ENCODE assay signal across 32 mouse cellular contexts in the genomic region with DNA sequence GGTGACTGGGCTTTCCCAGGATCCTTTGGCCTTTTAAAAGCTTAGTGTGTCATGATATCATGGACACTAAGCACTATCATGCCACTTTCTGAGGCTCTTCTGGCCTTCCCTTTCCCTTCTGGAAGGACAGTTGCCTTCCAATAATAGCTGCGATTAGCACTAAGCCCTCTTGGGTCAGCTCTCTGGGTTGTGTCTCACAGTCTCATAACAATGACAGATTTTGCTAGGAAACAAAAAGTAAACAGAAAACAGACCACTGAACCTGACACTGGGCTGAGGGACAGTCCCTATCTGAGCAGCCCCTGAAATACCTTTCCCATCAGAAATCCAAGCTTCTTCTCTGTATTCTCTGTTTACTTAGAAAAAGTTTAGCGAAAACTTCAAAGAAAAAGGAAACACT. TPM values are rescaled to one million over a fixed set of nuclear protein-coding genes. Genes with fewer than 3 reads are reported as not detected.
A peak's percentile ranks its signal among the peaks of the same experiment; 100 is the strongest.
DNase-seq lines count a peak whose midpoint lies in the region; ATAC-seq lines count a peak whose summit lies in the region.
"Had no signal": no experiment of that assay in that cellular context is flagged by ENCODE, and none has a peak within 500 bp of the region (broad histone marks: within the 10 kb centered on the region; RNA-seq: fewer than 3 reads in every experiment).

No protein-coding gene starts in this region.

- no peak for DNase-seq in heart, postnatal 4 days
- DNase-seq in retina, embryonic 14.5 days (ENCODE audit: low spot score) = peak; percentile 2
- no peak for DNase-seq in cerebellum, adult 9-10 months
- DNase-seq: adrenal gland, postnatal 36 days; B cell, adult 2 months; cerebellum, adult 18-20 months; cerebellum, postnatal 14 days; gastrocnemius, postnatal 14 days; kidney, adult 8-10 months; kidney, postnatal 4 days; left cerebral cortex, postnatal 4 days; liver; right cerebral cortex, postnatal 14 days; thymus, postnatal 4 days had no signal

- no peaks in the 10 kb centered on the region for H3K9me3 ChIP-seq in heart, embryonic 11.5 days (replicated peaks; ENCODE audit: control insufficient read depth, low read length)
- no peaks in the 10 kb centered on the region for H3K9me3 ChIP-seq in heart, embryonic 14.5 days (ENCODE audit: control insufficient read depth, low read length)
- H3K9me3 ChIP-seq in heart, embryonic 15.5 days (replicated peaks) = no peaks in the 10 kb centered on the region
- H3K9me3 ChIP-seq: forebrain, embryonic 13.5 days; hindbrain, embryonic 12.5 days; intestine, embryonic 15.5 days; lung, embryonic 15.5 days; midbrain, embryonic 10.5 days; midbrain, embryonic 15.5 days; neural tube, embryonic 12.5 days had no signal

- H3K9ac ChIP-seq in heart, embryonic 11.5 days (ENCODE audit: low read depth, low read length) = no peak overlapping the region
- H3K9ac ChIP-seq in heart, embryonic 14.5 days (ENCODE audit: low read length) = peak overlapping the region; percentile 51; the same call in 1 of the 2 replicates
- peak overlapping the region; percentile 31 for H3K9ac ChIP-seq in heart, embryonic 15.5 days
- H3K9ac ChIP-seq: forebrain, embryonic 13.5 days; hindbrain, embryonic 12.5 days; intestine, embryonic 15.5 days; lung, embryonic 15.5 days; midbrain, embryonic 15.5 days; neural tube, embryonic 12.5 days had no signal

- WGBS in heart, embryonic 11.5 days (ENCODE audit: insufficient replicate concordance) = 55% methylated on average over 2 of the region's 2 CpGs
- WGBS in heart, embryonic 14.5 days = 31% methylated on average over 2 of the region's 2 CpGs
- 46% methylated on average over 2 of the region's 2 CpGs for WGBS in heart, embryonic 15.5 days

- H3K4me1 ChIP-seq in heart, embryonic 11.5 days (ENCODE audit: control insufficient read depth, insufficient read depth, low read length) = peaks cover 36% of the 10 kb centered on the region
- H3K4me1 ChIP-seq in heart, embryonic 14.5 days (ENCODE audit: control insufficient read depth in 2 of 2, insufficient read depth in 2 of 2, low read length in 2 of 2) = peaks cover 20 to 68% of the 10 kb centered on the region in 2 experiments
- peaks cover 65% of the 10 kb centered on the region for H3K4me1 ChIP-seq in heart, embryonic 15.5 days (replicated peaks)

- H3K27me3 ChIP-seq in heart, embryonic 11.5 days (ENCODE audit: control insufficient read depth, insufficient read depth, low read length) = no peaks in the 10 kb centered on the region
- H3K27me3 ChIP-seq in heart, embryonic 14.5 days (ENCODE audit: control insufficient read depth, insufficient read depth, low read length) = no peaks in the 10 kb centered on the region
- H3K27me3 ChIP-seq in heart, embryonic 15.5 days = no peaks in the 10 kb centered on the region
- H3K27me3 ChIP-seq: forebrain, embryonic 13.5 days; intestine, embryonic 15.5 days; lung, embryonic 15.5 days had no signal

- peak overlapping the region; percentile 27; the same call in 1 of the 2 replicates for H3K4me2 ChIP-seq in heart, embryonic 11.5 days
- peak overlapping the region; percentile 70 for H3K4me2 ChIP-seq in heart, embryonic 14.5 days (ENCODE audit: low read length)
- H3K4me2 ChIP-seq in heart, embryonic 15.5 days = peak overlapping the region; percentile 40
- H3K4me2 ChIP-seq: forebrain, embryonic 13.5 days; hindbrain, embryonic 12.5 days; intestine, embryonic 15.5 days; lung, embryonic 15.5 days; midbrain, embryonic 15.5 days; neural tube, embryonic 12.5 days had no signal

- peak overlapping the region; percentile 82 for H3K27ac ChIP-seq in heart, embryonic 11.5 days (ENCODE audit: low read depth, low read length)
- H3K27ac ChIP-seq in heart, embryonic 14.5 days (replicated peaks in 1 of 2; ENCODE audit: control insufficient read depth in 1 of 2, insufficient read depth in 1 of 2, low read depth in 2 of 2, low read length in 2 of 2) = peak overlapping the region; percentile 70
- peak overlapping the region; percentile 89 for H3K27ac ChIP-seq in heart, embryonic 15.5 days
- H3K27ac ChIP-seq: forebrain, embryonic 13.5 days; hindbrain, embryonic 12.5 days; hindbrain, postnatal 0 days; intestine, embryonic 15.5 days; kidney, postnatal 0 days; lung, embryonic 15.5 days; midbrain, embryonic 10.5 days; midbrain, embryonic 15.5 days; neural tube, embryonic 12.5 days had no signal

- no peaks in the 10 kb centered on the region for H3K36me3 ChIP-seq in heart, embryonic 11.5 days (ENCODE audit: control insufficient read depth, insufficient read depth, low read length)
- peaks cover 68% of the 10 kb centered on the region for H3K36me3 ChIP-seq in heart, embryonic 14.5 days (ENCODE audit: control insufficient read depth, insufficient read depth, low read length)
- H3K36me3 ChIP-seq in heart, embryonic 15.5 days = peaks cover 14% of the 10 kb centered on the region; the same call in 1 of the 2 replicates
- H3K36me3 ChIP-seq: hindbrain, embryonic 12.5 days; intestine, embryonic 15.5 days; lung, embryonic 15.5 days; midbrain, embryonic 10.5 days; midbrain, embryonic 15.5 days; neural tube, embryonic 12.5 days had no signal

- H3K4me3 ChIP-seq in heart, embryonic 11.5 days (ENCODE audit: low read depth, low read length) = no peak overlapping the region
- no peak overlapping the region for H3K4me3 ChIP-seq in heart, embryonic 14.5 days (ENCODE audit: control insufficient read depth in 1 of 2, insufficient read depth in 1 of 2, low read depth in 1 of 2, low read length in 2 of 2)
- H3K4me3 ChIP-seq in heart, embryonic 15.5 days = no peak overlapping the region
- H3K4me3 ChIP-seq: forebrain, embryonic 13.5 days; hindbrain, embryonic 12.5 days; intestine, embryonic 15.5 days; lung, embryonic 15.5 days; midbrain, embryonic 10.5 days; midbrain, embryonic 15.5 days; neural tube, embryonic 12.5 days had no signal

- peak; percentile 39; the same call in 1 of the 2 replicates for ATAC-seq in heart, embryonic 11.5 days (replicated peaks; ENCODE audit: insufficient number of reproducible peaks, low FRiP score, low TSS enrichment)
- ATAC-seq in heart, embryonic 14.5 days (ENCODE audit: insufficient number of reproducible peaks, insufficient read depth, low FRiP score, low read depth) = peak; percentile 54; the same call in 1 of the 2 replicates
- peak; percentile 62 for ATAC-seq in heart, embryonic 15.5 days (replicated peaks; ENCODE audit: insufficient number of reproducible peaks, insufficient read depth, low FRiP score, low read depth)
- ATAC-seq: forebrain, embryonic 13.5 days; hindbrain, postnatal 0 days; intestine, embryonic 15.5 days; midbrain, embryonic 15.5 days had no signal

RNA-seq across cellular contexts. Expression of gene Csrp3, which starts 7.3 kb away (rescaled TPM):
- polyA plus RNA-seq in heart, embryonic 11.5 days (2014; fragmentation: Nextera tagmentation; extraction: Ambion mirVana) = 1,436 and 1,472 TPM in 2 replicates
- 1,000 to 10,000 TPM; 1,381 to 1,460 TPM for total RNA-seq in heart, postnatal 4 days (2021)
- polyA plus RNA-seq in heart, embryonic 14.5 days (2014; fragmentation: Nextera tagmentation; extraction: Ambion mirVana) = 1,942 and 2,129 TPM in 2 replicates
- 1,541 and 1,964 TPM in 2 replicates for polyA plus RNA-seq in heart, embryonic 15.5 days (2015; fragmentation: Nextera tagmentation; extraction: Ambion mirVana)
- total RNA-seq: adrenal gland, postnatal 36 days; hindbrain, postnatal 0 days; layer of hippocampus, adult 8-10 months; layer of hippocampus, postnatal 25 days; left cerebral cortex, postnatal 4 days had no signal
- polyA plus RNA-seq: brain, embryonic 14.5 days; cortical plate, adult 2 months; forebrain, embryonic 13.5 days; hindbrain, postnatal 0 days; kidney, postnatal 0 days; small intestine, adult 2 months; testis, adult 2 months had no signal

RNA-seq across cellular contexts. Expression of gene E2f8, which starts 40.9 kb away (rescaled TPM):
- 20.7 and 22.7 TPM in 2 replicates for polyA plus RNA-seq in heart, embryonic 11.5 days (2014; fragmentation: Nextera tagmentation; extraction: Ambion mirVana)
- 10 to 100 TPM; 17.6 to 18.5 TPM for total RNA-seq in heart, postnatal 4 days (2021)
- 16.6 and 16.9 TPM in 2 replicates for polyA plus RNA-seq in heart, embryonic 14.5 days (2014; fragmentation: Nextera tagmentation; extraction: Ambion mirVana)
- 15.6 and 18.9 TPM in 2 replicates for polyA plus RNA-seq in heart, embryonic 15.5 days (2015; fragmentation: Nextera tagmentation; extraction: Ambion mirVana)

RNA-seq across cellular contexts. Expression of gene Zdhhc13, which starts 51.7 kb away (rescaled TPM):
- 36.1 and 41.8 TPM in 2 replicates for polyA plus RNA-seq in heart, embryonic 11.5 days (2014; fragmentation: Nextera tagmentation; extraction: Ambion mirVana)
- total RNA-seq in heart, postnatal 4 days (2021) = 10 to 100 TPM; 21.2 to 22.6 TPM
- 34.6 and 36.2 TPM in 2 replicates for polyA plus RNA-seq in heart, embryonic 14.5 days (2014; fragmentation: Nextera tagmentation; extraction: Ambion mirVana)
- 29.0 and 31.2 TPM in 2 replicates for polyA plus RNA-seq in heart, embryonic 15.5 days (2015; fragmentation: Nextera tagmentation; extraction: Ambion mirVana)
